Mouse (Mus musculus) lung, postnatal 0 days (tissue): Measurements from ENCODE around the gene Mbnl2.

Experiments used
- CTCF ChIP-seq: IDR thresholded peaks from 2 replicates; pipeline ENCODE4 v1.5.1; 2016; ENCODE audit warnings: antibody characterized with exemption, mild to moderate bottlenecking
- EP300 ChIP-seq: IDR thresholded peaks from 2 replicates; pipeline ENCODE4 v1.6.1; 2016; ENCODE audit warnings: antibody characterized with exemption, mild to moderate bottlenecking, control low read depth

GRCm38 (mm10) chr14:120480341-120480900, 205.0 kb downstream of the Mbnl2 start:
- TF ChIP-seq CTCF = no peak
- no peak for TF ChIP-seq EP300
